Mouse (Mus musculus): ENCODE measurements around the gene Cd300ld4.
"Not testable (repeated sequence)": the region's sequence is repeated elsewhere in the genome, so short reads cannot be mapped to it uniquely, and the experiment has no call there.

Gene Cd300ld4

DNA sequence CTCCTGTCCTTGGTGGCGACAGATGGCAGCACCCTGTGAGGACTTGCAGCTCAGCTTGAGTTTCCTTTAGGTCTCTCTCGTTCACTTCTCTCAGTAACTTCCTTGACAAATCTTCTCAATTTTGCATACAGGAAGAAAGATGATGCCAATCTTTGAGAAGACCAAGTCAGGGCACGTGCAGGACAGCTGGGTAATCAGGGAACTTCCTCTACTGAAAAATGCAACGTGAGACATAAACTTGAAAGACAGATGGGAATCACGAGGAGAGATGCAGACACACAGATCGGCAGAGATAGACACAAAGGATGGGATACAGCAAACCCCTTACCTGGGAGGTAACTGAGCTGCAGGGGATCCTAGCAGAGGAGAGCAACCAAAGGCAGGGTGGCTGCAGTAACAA, at the start of gene Cd300ld4:
Gene Cd300ld4, minus strand, starts transcription at position 101 of the 400 bp plus-strand sequence.
- DNase-seq = not testable (repeated sequence)

DNA sequence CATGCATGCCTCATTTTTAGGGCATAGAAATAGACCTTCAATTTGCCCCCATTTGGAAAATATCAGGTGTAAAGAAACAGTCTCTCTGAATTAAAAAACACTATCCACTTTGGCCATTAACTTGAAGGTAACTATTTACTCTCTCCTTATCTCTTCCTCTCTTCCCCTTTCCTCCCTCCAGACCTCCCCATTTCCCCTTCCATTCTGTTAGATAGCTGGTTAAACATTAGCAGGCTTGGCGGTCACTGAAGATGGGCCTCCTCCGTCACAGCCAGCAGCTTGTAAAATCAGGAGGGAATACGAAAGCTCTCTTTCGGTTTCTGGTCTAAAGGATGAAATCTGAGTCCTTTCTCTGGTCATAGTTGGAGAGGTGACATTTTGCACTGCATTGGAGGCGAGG, 49.0 kb upstream of the Cd300ld4 start:
- no peak for DNase-seq

DNA sequence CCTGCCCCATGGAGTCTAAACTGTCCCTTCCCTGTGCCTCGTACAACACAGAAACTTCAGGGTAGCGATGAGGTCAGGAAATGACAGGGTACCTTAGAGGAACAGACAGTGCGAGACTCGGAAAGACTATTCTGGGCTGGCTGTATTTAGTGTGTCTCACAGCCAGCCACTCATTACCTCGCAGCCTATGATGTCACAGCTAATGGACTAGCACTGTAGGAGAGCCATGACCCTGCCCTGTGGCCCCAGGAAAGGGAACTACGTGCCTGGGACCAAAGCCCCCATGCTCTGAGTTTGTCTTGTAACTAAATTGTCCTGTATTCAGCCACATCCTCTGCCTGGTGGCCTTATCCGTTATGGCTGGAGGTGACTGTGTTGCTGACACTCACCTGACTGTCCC, 48.6 kb upstream of the Cd300ld4 start:
- DNase-seq = no peak

DNA sequence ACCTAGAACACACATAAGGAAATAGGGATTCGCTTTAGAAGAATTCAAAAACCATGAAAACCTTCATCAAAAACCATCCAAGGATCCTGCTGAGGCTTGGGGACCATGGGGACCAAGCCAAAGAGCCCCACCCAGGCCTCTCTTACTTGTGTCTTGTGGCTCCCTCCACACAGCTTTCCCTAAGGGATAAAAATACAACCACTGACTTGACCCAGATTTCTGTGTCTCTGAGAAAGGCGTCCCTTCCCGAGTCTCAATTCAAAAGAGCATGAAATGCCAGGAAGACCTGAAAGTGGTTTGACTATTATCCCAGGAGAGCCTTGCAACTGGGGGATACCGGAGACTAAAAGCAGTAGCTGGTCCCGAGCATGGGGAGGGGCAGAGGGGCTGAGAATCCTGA, 46.2 kb upstream of the Cd300ld4 start:
- DNase-seq = no peak

DNA sequence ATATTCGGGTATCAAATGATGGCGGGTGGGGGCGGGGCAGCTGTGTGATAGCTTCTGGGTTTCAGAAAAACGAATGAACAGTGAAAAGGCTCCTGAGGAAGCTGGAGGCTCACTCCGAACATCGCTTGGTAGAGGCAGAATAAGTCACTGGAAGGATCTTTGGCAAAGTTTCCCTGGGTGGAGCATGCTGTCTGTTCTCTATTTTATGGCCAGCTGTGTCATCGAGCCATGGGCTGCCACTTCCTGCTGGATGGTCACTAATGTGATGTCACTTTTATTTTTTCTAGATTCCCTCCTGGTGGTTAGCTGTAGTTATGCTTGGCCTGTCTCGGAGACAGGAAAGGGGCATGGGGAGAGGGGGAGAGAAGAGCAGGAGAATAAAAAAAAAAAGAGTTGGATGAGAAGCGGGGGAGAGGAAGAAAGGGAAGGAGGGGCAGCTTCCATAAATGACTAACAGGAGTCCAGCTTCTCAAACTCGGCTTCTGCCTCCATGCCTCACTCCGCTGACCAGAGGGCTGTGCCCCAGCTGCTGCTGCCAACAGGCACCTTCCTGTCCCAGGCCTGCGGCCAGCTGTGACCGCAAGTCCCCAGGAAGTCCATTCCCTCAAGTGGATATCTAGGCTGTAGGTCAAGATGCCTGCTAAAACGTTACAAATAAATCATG, 45.0 kb upstream of the Cd300ld4 start:
- peak; percentile 98 for DNase-seq

DNA sequence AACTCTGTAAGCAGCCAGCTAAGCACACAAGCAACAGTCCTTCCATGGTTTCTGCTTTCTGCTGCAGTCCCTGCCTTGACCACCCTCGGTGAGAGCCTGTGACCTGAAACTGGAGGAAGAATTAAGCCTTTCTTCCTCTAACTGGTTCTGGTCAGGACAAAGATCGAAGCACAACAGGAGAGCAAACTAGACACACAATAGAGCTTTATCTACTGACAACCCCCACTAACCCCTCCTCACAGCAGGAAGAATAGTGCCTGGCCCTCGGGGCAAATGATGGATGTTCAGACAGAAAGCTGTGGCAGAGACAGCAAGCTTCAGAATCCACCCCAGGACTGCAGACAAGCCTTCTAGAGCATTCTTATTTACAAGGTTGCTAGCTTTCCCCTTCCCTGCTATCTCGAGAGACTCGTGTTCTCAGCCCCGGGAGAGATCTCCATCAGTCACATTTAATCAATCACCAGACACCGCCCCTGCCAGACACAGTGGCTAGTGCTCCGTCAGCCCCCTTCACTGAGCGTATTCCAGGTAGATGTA, 44.3 kb upstream of the Cd300ld4 start:
- no peak for DNase-seq

DNA sequence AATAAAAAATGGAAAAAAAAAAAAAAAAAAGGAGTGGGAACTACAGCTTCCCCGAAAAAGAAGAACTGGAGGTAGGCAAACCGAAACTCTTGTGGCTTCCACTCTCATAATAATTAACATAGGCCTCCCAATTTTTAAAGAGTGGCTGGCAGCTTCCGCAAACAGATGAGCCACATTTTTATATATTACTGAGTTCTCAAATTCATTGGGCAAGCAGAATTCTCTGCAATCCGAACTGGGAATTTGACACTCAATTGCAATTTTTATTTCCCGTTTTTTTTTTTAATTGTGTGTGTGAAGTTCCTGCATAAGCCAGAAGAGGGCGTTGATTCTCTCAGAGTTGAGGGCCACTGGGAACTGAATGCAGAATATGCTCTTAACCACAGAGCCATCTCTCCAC, 40.0 kb upstream of the Cd300ld4 start:
- peak; percentile 91 for DNase-seq

DNA sequence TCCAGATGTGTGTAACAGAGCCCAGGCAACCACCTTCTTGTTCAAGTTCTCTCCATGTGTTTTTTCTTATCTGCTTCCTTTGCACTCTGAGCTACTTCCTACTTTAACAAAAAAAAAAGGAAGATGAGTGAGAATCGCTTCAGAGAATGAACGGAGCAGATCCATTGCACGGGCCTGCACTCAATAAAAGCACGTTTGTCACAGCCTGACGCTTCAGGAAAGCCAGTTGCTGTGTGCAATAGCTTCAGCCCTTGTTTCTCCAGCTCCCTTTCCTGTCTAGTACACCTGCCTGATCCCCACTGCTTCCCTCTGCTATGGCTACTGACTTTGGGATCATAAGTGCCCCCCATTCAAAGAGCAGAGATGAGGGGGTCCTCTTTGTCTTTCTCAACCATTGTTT, 35.3 kb upstream of the Cd300ld4 start, which contains the start of gene Cd300e:
Gene Cd300e, minus strand, starts transcription at position 101 of the 400 bp plus-strand sequence.
- no peak for DNase-seq

DNA sequence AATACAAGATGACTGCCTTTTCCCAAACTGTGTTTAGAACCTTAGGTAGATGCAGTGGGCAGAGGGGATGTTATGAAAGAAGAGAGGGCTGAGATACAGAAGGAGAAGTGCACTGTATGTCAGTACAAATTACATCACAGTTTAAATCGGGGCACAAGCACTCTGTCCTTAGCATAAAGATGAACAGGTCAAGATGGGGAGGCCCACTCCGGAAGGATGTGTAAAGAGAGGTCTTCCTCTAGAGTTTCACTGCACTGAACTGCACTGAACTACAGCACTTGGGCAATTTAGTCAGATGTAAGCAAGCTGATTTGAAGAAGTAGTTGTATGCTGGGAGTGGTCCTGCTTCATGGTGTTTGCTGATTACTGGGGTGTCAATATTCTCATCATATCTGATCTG, 33.0 kb upstream of the Cd300ld4 start:
- peak; percentile 61 for DNase-seq

DNA sequence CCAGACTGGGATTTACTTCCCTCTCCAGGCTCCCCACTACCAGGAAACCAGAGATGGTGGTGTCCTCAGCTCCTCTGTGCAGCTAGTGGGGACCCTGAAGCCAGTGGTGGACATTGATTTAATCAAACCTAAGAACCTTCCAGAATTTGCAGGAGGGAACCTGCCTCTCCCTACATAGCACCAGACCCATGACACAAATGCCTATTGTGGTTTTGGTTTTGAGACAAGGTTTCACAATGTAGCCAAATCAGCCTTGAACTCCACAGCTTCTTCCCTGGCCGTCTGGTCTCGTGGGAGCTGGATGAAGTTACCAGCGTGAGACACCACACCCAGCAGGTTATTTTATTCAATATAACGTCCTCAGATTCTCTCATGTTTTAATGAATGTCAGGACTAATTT, 31.9 kb upstream of the Cd300ld4 start:
- peak; percentile 78 for DNase-seq

DNA sequence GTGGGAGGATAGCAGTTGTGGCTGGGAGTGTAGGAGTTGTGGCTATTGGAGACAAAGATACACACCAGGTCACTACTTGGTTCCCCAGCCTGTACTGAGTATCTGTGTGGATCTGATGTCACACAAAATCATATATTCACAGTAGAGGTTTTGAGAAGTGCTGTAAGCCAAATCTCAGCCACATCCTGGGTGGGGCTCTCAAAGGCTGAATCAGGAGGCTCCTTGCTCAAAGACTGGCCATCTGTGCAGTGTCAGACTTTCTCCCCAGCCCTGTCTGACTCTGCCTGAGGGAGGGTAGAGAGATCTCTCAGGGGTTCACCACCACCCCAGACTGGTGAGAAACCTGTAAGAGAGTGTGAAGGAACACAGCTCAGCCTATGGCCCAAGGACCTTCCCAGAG, 27.7 kb upstream of the Cd300ld4 start:
- peak; percentile 91 for DNase-seq

DNA sequence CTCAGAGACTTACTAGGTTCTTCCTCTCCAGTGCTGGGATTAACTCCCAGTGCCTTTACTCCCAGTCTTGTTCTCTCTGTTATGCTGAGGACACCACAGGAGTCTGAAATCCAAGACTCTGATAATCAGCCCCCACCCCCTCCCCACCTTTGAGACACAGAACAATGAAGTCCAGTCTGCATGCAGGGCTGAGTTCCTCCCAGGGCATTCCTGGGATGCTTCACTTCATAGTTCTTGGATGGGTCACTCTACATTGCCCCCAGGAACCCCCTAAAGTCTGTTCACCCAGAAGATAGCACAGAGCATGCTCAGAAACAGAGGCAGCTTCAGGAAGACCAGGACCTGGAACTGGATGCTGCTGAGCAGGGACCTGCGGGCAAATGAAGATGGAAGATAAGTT, 26.2 kb upstream of the Cd300ld4 start:
- peak; percentile 61 for DNase-seq

DNA sequence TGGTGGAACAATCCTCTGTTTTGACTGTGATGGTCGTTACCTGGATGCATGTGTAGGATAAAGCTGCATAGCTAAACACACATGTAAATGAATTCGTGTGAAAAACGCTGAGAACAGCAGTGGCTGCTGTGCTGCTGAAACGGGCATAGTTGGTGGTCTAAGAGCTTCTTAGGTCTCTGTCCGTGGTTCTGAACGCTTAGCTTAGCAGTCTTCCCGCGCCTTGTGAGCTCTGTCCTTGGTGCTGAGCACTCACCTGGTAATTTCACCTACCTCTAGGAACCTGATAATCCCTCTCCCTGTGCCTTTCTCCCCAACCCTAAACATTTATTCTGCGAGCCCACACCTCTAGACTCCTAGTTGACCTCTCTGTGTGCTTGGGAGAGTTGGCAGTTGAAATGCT, 25.4 kb upstream of the Cd300ld4 start:
- DNase-seq = peak; percentile 75

DNA sequence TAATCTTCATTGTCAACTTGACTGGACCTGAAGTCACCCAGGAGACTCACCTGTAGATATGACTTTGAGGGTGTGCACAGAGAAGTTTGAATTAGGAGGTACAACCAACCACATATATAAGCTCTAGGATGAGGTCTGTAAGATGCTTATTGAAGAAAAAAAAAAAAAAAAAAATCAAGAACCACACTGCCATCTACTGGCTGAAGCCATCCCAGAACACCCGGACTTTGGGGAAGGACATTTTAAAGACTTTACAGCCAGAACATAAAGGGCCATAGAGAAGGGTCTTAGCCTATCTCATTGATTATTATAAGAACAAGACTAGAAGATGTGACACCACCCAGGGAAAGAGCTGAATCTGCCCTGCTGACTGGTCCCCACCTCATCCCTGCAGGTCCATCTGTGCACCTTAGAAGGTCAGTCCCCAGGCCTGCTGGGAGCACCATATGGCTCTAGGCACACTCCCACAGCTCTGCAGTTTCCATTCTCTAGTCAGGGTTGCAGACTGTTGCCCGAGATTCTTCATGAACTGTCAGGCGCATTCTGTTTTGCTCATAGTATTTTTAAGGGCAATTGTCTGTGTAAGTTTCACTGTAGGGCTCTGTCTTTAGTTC, 22.6 kb upstream of the Cd300ld4 start:
- DNase-seq = peak; percentile 75

DNA sequence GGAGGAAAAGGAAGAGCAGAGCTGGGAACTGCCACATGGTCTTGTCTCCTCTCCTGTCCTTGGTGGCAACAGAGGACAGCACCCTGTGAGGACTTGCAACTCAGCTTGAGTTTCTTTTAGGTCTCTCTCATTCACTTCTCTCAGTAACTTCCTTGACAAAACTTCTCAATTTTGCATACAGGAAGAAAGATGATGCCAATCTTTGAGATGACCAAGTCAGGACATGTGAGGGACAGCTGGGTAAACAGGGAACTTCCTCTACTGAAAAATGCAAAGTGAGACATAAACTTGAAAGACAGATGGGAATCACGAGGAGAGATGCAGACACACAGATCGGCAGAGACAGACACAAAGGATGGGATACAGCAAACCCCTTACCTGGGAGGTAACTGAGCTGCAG, 21.4 kb upstream of the Cd300ld4 start, which contains the start of gene Cd300ld3:
Gene Cd300ld3, minus strand, starts transcription at position 151 of the 400 bp plus-strand sequence.
- peak; percentile 93 for DNase-seq

DNA sequence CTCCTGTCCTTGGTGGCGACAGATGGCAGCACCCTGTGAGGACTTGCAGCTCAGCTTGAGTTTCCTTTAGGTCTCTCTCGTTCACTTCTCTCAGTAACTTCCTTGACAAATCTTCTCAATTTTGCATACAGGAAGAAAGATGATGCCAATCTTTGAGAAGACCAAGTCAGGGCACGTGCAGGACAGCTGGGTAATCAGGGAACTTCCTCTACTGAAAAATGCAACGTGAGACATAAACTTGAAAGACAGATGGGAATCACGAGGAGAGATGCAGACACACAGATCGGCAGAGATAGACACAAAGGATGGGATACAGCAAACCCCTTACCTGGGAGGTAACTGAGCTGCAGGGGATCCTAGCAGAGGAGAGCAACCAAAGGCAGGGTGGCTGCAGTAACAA, 10.9 kb upstream of the Cd300ld4 start, which contains the start of gene Cd300ld5:
Gene Cd300ld5, minus strand, starts transcription at position 101 of the 400 bp plus-strand sequence.
- DNase-seq = not testable (repeated sequence)

DNA sequence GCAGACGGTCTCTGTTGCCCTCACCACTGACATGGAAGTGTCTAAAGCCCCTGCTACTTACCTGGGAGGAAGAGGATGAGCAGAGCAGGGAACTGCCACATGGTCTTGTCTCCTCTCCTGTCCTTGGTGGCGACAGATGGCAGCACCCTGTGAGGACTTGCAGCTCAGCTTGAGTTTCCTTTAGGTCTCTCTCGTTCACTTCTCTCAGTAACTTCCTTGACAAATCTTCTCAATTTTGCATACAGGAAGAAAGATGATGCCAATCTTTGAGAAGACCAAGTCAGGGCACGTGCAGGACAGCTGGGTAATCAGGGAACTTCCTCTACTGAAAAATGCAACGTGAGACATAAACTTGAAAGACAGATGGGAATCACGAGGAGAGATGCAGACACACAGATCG, 10.7 kb downstream of the Cd300ld4 start, which contains the start of gene Cd300ld2:
Gene Cd300ld2, minus strand, starts transcription at position 101 of the 400 bp plus-strand sequence.
- not testable (repeated sequence) for DNase-seq

DNA sequence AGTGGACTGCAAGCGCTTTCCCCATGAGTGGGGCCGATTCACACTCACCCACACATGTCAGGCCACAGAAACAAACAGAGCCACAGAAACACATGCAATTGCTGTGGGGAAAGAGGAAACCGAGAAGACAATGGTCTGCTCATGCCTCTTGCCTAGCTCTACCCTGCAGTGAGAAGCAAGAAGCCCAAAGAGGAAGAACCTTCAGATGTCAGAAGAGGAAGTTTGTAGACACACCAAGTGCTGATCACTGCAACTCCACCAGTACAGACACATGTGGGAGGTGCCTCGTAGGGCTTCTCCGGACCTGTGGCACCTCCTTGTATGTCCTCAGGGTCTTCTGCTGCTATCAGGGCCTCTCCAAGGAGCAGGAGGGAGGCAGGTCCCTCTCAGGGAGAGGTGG, 22.7 kb downstream of the Cd300ld4 start:
- DNase-seq = peak; percentile 92

DNA sequence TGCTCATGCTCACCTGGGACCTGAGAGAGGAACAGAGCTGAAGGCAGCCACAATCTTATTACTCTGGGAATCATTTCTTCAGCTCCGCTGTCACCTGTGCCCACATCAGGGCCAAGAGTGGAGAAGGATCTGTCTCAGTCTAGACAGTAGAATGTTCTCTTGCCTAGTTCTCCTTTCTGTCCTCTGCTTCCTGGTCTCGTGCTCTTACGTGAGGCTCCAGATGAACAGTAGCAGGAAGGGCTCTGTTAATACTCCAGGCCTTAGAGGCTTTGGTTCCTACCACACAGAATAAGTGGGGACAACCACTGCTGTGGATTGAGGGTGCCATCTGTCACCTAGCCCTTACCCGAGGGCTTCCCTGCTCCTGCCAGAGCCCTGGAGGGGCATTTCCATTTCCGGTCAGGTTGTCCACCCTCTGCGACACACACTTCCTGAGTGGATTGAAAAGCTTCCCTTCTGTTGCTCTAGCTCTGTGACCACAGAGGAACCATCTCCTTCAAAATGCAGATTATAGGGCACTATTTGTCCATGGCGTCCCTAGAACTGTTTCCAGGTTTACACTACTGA, 25.3 kb downstream of the Cd300ld4 start, which contains the start of gene Cd300c2:
Gene Cd300c2, minus strand, starts transcription at position 407 of the 567 bp plus-strand sequence.
- peak; percentile 90 for DNase-seq

DNA sequence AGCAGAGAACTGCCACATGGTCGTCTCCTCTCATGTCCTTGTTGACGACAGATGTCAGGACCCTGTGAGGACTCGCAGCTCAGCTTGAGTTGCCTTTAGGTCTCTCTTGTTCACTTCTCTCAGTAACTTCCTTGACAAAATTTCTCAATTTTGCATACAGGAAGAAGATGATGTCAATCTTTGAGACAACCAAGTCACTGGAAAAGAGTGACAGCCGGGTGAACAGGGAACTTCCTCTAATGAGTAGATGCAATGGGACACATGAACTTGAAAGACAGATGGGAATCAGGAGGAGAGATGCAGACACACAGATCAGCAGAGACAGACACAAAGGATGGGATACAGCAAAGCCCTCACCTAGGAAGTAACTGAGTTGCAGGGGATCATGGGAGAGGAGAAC, 37.0 kb downstream of the Cd300ld4 start, which contains the start of gene Cd300ld:
Gene Cd300ld, minus strand, starts transcription at position 130 of the 400 bp plus-strand sequence.
- DNase-seq = peak; percentile 85

DNA sequence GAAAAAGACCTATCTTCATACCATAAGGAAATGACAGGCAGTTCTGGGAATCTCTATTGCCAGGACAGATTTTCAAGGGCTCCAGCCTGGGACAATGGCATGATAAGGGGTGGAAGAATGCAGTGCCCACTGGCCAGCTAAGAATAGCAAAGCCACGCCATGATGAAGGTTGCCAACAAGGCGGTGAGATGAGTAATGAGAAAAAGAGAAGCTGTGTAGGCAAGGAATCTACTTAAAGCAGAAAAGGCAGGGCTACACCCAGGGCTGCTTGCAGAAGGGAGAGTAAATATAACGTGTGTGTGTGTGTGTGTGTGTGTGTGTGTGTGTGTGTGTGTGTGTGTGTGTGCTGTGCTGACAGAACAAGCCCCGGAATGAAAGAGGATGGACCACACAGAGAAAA, 44.9 kb downstream of the Cd300ld4 start:
- peak; percentile 86 for DNase-seq

DNA sequence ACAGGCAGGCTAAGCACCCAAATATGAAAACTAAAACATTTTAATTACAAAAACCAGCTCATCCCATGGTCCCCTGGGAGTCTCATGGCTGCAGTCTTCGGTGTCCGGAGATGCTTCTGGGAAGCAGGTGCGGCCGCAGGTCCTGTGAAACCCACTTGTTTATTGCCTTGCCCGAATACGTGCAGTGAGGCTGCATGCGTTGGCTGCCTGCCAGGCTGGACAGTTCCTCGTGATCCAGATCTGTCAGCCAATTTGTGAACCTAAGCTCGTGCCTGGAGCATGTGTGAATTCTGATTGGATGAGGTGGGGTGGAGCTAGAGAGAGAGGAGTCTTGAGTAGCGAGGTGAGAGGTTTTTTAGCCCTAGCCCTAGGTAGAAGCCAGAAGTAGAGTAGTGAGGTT, 54.1 kb downstream of the Cd300ld4 start:
- peak; percentile 43 for DNase-seq
